Mouse (Mus musculus): ENCODE measurements around the gene Ndst2.

The Ndst2 gene

DNA sequence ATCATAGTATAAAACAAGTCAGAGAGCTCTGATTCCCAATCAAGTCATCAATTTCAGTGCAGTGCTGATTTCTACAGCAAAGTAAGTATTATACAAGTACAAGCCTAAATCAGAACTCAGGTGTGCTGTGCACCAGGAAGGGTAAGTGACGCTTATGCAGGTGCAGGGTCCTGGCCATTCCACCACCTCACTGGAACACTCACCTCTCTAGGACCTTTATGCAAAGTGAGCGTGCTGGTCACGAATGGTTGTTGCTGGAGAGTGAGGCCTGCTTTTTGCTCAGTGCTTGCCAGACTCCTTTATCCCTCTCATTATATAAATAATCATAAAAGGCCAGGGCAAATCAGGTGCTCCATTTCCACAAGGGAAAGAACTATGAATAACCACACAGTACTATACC is 34.0 kb downstream of the Ndst2 start:
- DNase-seq (ENCODE audit: low spot score): no peak

DNA sequence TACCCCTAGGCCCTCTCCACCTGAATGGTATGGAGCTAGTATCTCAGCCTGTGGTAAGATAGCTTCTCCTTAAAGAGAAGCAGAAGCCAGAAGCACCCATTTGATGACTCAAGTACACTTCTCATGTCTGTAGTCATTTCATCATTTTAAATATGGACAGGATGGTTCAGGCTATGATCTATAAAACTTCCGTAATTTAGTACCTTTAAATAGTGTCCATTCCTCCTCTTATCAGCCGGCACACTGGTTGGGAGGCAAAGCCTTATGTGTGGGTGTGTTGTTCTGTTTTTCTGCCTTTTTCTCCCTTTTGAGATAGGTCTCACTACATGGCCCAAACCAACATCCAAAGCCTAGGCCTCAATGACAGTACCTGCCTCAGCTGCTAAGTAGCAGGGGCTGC is 35.8 kb downstream of the Ndst2 start:
- DNase-seq (ENCODE audit: low spot score): no peak

DNA sequence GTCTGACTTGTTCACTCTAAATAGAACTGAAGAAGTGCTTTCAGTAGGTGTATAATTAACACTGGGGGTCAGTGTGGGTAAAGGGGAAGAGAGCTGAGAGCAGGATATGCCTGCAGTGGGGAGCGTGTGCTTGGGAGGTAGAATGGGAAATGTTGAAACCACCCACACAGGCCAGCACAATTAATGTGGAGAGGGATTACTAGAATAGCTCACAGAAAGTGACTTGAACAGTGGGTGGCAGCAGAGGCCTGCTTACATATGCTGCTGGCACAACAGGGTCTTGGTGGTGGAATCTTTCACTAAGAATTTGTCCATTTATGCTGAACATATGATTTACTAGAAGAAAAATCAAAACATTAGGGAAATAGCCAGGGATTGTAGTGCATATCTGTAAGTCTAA is 37.4 kb downstream of the Ndst2 start:
- DNase-seq (ENCODE audit: low spot score): peak; percentile 70

DNA sequence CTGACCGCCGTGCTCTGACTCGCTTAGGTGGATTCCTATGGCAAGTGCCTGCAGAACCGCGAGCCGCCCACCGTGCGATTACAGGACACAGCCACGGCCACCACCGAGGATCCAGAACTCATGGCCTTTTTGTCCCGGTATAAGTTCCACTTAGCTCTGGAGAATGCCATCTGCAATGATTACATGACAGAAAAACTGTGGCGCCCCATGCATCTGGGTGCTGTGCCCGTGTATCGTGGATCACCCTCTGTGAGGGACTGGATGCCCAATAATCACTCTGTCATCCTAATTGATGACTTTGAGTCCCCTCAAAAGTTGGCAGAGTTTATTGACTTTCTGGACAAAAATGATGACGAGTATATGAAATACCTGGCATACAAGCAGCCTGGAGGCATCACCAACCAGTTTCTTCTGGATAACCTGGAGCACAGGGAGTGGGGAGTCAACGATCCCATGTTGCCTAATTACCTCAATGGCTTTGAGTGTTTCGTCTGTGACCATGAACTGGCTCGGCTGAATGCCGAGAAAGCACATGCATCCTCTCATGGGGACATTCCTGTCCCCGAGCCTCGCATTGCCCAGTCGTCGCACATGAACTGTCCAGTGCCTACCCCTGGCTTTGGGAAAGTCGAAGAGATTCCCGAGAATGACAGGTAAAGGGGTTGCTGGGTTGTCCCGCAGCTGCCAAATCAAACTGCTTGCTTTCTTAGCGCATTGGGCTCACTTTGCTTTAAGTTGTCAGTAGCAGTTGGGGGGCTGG is 38.4 kb downstream of the Ndst2 start:
- no peak for DNase-seq (ENCODE audit: low spot score)

DNA sequence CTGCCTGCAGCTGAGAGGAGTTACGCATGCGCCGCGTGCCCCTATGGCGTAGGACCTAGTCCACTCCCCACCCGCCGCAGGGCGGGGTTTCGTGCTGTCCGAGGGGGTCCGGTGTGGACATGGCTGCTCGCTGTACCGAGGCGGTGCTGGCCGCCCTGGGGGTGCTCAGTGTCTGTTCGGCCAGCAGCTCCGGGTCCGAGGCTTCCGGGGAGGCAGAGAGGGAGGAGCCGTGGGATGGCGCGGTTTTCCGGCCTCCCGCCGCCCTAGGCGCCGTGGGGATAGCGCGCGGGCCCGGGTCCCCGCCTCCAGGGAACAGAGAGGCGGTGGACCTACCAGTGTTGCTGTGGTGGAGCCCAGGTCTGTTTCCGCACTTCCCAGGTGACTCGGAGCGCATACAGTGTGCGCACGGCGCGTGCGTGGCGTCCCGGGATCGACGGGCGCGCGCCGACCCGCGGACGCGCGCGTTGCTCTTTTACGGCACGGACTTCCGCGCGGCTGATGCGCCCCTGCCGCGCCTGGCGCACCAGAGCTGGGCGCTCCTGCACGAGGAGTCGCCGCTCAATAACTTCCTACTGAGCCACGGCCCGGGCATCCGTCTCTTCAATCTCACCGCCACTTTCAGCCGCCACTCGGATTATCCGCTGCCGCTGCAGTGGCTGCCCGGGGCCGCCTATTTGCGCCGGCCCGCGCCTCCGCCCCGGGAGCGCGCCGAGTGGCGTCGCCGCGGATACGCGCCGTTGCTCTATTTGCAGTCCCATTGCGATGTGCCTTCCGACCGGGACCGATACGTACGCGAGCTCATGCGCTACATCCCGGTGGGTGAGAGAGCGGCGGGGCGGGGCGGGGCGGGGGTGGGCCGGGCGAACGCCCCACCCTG is 39.2 kb downstream of the Ndst2 start, which contains the start of gene Fut11:
Fut11 (plus strand) TSS at position 85 of the 877 bp plus-strand sequence.
- peak; percentile 88 for DNase-seq (ENCODE audit: low spot score)

DNA sequence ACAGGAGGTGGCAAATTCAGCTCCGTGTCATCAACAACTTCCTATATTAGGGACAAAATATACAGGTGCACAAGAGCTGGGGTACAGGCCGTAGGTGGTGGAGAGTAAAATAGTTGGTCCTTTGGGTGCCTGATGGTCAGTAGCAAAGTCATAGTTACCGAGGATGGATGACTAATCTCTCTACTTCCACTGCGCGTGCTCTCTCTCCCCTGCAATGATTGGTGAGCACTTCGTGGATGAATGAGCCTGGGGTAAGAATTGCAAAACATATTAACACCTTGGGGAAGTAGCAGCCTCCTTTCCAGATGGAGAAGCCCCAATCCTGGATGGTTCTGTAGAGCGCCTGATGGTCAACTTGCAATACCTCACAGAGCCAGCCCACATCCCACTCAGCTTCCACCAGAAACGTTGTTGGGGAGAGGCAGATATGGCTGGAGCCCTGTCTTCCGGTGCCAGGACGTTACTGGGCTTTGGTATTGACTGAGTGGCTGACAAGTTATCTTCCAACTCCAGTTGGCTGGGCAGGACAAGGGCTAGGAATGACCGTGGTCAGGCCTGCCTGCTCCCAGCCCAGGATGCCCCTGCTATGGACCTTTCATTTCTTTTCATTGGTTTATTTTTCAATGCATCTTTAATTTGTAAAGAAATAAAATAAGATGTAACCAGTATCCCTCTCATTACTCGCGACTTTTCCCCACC is 40.0 kb downstream of the Ndst2 start:
- no peak for DNase-seq (ENCODE audit: low spot score)

DNA sequence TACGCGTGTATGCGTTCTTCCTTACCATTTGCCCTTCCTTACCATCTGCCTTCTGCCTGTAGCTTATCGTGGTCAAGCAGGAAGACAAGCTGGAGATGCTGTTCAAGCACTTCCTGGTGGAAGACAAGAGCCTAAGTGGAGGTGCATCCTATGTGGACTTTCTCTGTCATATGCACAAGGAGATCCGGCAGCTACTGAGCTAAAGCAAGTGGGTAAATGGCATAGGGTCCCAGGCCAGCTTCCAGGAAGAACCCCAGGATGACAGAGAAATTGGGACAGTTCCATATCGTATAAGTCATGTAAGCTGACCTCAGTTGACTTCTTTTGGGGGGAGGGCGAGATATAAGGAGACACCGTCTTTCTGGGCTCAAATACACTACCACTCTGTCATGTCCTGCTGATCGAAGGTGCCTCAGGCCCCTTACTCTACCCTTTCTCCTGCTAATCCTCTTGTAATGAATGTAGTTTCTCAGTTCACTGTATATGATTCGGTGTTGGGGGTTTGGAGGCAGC is 40.7 kb downstream of the Ndst2 start:
- DNase-seq (ENCODE audit: low spot score): no peak

DNA sequence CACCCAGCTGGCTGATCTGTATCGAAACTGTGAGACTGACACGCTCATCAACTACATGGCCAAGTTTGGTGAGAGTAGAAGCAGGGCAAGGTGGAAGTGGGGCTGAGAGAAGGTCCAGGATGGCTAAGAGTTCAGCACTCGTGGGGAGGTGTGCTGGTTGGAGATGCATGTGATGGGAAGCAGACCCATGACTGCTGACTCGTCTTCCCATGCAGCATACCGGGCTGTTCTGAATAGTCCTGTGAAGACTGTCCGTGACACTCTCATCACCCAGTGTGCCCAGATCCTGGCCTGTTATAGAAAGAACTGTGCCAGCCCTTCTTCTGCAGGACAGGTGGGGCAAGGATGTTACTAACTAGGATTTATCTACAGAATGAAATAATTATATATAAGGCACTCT is 42.6 kb downstream of the Ndst2 start:
- no peak for DNase-seq (ENCODE audit: low spot score)

DNA sequence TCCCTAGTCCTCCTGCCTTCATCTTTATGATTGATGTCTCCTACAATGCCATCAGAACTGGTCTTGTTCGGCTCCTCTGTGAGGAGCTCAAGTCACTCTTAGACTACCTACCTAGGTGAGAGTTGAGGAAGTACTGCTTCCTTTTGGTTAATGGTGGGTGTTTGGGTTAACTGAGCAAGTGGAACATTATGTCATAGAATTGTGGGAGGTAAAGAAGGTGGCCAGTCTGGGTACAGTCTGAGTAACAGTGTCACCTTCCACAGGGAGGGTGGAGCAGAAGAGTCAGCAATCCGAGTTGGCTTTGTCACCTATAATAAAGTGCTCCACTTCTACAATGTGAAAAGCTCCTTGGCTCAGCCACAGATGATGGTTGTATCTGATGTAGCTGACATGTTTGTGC is 45.4 kb downstream of the Ndst2 start:
- no peak for DNase-seq (ENCODE audit: low spot score)

DNA sequence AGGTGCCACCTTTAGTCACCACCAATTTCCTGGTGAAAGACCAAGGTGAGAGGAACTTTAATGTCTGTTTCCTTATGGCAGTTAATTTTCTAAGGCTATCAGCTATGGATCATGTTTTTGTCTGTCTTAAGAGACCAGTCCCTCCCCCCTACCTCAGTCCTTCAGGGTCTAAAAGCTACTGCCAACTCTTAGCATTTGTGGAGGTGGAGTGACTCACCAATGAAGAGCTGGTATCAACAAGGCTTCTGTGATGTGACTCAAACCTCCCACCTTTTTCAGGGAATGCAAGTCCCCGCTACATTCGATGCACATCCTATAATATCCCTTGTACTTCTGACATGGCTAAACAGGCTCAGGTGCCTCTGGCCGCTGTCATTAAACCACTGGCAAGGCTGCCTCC is 47.8 kb downstream of the Ndst2 start:
- no peak for DNase-seq (ENCODE audit: low spot score)

DNA sequence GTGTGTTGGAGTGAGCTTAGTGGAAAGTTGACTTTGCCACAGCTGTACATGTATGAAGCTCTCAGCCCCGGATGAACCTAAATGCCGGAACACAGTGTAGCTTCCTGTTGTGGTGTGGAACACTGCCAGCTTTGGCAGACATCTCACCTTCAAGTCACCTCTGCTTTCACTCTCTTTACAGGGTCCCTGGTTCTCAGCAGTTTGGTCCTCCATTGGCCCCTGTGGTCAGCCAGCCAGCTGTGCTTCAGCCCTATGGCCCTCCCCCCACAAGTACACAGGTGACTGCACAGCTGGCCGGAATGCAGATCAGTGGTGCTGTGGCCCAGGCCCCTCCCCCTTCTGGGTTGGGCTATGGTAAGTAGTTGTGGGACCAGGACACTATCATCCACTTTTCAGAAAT is 51.9 kb downstream of the Ndst2 start:
- DNase-seq (ENCODE audit: low spot score): no peak

DNA sequence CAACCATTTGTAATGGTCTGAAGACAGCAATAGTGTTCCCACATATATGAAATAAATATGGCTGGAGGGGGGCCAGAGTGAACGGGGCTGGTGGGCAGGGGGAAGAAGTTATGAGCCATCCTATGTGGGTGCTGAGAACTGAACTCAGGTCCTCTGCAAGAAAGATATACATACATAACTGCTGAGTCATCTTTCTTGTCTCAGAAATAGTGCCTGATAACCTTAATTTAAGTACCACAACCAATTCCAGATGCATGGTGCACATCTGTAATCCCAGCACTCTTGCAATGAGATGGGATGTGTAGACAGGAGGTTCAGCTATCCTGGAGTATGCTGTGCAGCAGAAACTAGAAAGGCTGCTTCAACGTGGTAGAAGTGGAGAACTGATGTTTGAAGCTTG is 52.6 kb downstream of the Ndst2 start:
- no peak for DNase-seq (ENCODE audit: low spot score)

DNA sequence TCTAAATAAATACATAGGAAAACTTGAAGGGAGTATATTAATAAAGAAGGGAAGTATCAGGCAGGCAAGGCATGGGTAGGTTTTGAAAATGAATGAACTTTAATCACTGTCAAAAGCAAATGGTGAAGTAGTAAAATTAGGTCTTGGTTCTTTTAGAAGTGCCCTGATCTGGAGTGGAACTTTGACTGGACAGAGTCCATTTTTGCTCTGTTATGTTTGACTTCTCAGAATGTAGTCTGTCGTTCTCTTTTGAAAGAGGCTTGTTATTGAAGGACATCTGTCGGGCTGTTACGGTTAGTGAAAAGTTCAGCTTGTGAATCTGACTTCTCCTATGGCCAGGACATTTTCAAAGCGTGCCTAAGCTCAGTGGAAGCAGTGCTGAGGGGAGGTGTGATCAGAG is 56.5 kb downstream of the Ndst2 start:
- DNase-seq (ENCODE audit: low spot score): no peak

DNA sequence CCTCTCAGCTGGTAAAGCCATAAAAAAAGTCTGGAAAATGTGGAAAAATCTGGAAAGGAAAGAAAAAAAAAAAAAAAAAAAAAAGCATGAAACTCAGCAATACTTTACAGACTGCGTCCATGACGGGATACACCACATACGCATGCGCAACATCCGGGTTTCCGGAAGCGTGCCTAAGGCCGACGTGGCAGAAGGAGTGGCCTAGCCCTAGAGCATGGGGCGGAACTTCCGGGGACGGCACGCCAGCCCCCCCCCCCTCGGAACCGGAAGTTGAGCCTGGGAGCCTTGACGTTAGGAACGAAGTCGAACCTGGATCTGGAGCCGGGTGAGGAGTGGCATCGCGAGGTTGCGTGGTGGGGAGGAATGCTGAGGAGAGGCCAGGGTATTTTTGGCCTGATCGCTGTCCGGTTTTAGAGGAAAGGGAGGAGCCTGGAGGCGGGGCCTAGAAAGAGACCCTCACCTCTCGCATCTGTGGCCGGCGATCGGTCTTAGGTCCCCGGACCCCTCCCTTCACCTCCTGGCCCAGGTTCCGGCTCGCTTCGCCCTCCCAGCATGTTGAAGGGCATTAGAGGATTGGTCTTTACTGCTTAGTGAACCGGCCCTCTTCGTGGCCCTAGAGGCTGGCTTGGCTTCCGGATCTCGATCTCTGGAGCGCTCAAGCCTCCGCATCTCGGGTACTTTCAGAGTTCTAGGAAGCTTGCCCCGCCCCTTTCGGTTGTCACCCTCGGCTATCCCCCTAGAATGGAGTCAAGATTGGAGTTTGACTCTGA is 60.1 kb downstream of the Ndst2 start, which contains the start of gene Sec24c:
Sec24c (plus strand) TSS at position 245 of the 770 bp plus-strand sequence.
- peak; percentile 94 for DNase-seq (ENCODE audit: low spot score)

DNA sequence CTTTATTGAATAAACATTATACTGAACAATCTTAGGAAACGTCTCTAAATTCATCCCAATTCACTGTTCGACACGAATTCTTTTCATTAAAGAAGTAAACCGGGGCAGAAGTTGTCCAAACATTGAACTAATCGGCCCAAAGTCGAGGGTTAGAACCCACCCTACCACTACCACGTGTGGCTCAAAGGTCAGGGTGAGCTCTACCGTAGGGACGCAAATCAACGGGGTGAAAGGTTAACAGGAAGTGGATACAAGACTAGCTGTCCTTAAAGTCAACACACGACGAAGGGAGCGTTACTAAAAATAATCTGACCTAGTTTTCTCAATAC is 60.7 kb downstream of the Ndst2 start:
- no peak for DNase-seq (ENCODE audit: low spot score)

All from layer of hippocampus, adult 11-12 months (tissue).